Mouse (Mus musculus) midbrain, embryonic 10.5 days (tissue): Measurements from ENCODE around the gene Gm10719. TPM values are rescaled to one million over a fixed set of nuclear protein-coding genes. Genes with fewer than 3 reads are reported as not detected.
"Not testable (repeated sequence)": the region's sequence is repeated elsewhere in the genome, so short reads cannot be mapped to it uniquely, and the experiment has no call there.

Experiments
- DNase-seq: peaks from one replicate; pipeline ENCODE4 v3.0.0-alpha.2; 2017; ENCODE audit warnings: low spot score
- H3K27ac ChIP-seq: fragments of 300-500 bp; sonication (generic); replicated peaks from 2 replicates; pipeline ENCODE4 v1.5.1; 2016; ENCODE audit warnings: mild to moderate bottlenecking
- H3K27me3 ChIP-seq: fragments of 300-500 bp; sonication (generic); 2 replicates; pipeline ENCODE4 v1.6.1; 2016; ENCODE audit warnings: low read depth, mild to moderate bottlenecking; ENCODE audit not compliant: poor library complexity, severe bottlenecking
- H3K36me3 ChIP-seq: fragments of 300-500 bp; sonication (generic); 2 replicates; pipeline ENCODE4 v1.6.1; 2016; ENCODE audit warnings: mild to moderate bottlenecking, moderate library complexity
- H3K4me1 ChIP-seq: fragments of 300-500 bp; sonication (generic); 2 replicates; pipeline ENCODE4 v1.6.1; 2016
- H3K4me3 ChIP-seq: fragments of 300-500 bp; sonication (generic); 2 replicates; pipeline ENCODE4 v1.5.1; 2016; ENCODE audit warnings: mild to moderate bottlenecking, moderate library complexity
- H3K9me3 ChIP-seq: fragments of 300-500 bp; sonication (generic); replicated peaks from 2 replicates; pipeline ENCODE4 v1.6.1; 2016; ENCODE audit warnings: mild to moderate bottlenecking
- WGBS: fragments of 180-500 bp; shearing (Covaris S2); methylation state at CpG from one replicate; pipeline ENCODE4 v1.1.7; 2016; 5-methylcytosine and 5-hydroxymethylcytosine counted together
- microRNA-seq: library from miRNA; unstranded; fragments of <30 nt; microRNA quantifications from one replicate; pipeline ENCODE4, GENCODE M21; 2017
- polyA plus RNA-seq: library from polyadenylated mRNA; unstranded; fragments of >200 nt; fragmentation: Nextera tagmentation; extraction: Ambion mirVana; gene quantifications from 2 replicates; pipeline ENCODE4 v1.2.1, GENCODE M21; 2016

The Gm10719 gene
- polyA plus RNA-seq, 1 experiment from 2014 or later, result not detected

- H3K36me3 ChIP-seq, H3K4me1 ChIP-seq, H3K27me3 ChIP-seq, H3K9me3 ChIP-seq, H3K27ac ChIP-seq, H3K4me3 ChIP-seq: not testable (repeated sequence)
- WGBS, result 60% methylated on average over 2 of the region's 10 CpGs
- peak; percentile 95 for DNase-seq
Measured at GRCm38 (mm10) chr9:3030677-3031318, 13.6 kb downstream of the Gm10719 start.

- not testable (repeated sequence) for H3K36me3 ChIP-seq, H3K4me3 ChIP-seq, H3K27ac ChIP-seq, H3K9me3 ChIP-seq, H3K4me1 ChIP-seq, H3K27me3 ChIP-seq, DNase-seq
- WGBS, result 87% methylated on average over 1 of the region's 8 CpGs
Measured at GRCm38 (mm10) chr9:3034299-3034698, 17.1 kb downstream of the Gm10719 start, which contains the start of gene Gm17535. TSS of gene Gm17535 (plus strand) at chr9:3034599.

GRCm38 (mm10) chr9:3036577-3036976 lies 19.4 kb downstream of the Gm10719 start, which contains the start of gene Gm10715:
TSS of gene Gm10715 (plus strand) at chr9:3036877.
- not testable (repeated sequence) for H3K4me3 ChIP-seq, H3K27me3 ChIP-seq, DNase-seq, H3K36me3 ChIP-seq, H3K9me3 ChIP-seq, H3K4me1 ChIP-seq, H3K27ac ChIP-seq
- 84% methylated on average over 8 of the region's 8 CpGs for WGBS

- H3K9me3 ChIP-seq, result peaks cover 19% of the 10 kb centered on the region
- not testable (repeated sequence) for DNase-seq
Measured at GRCm38 (mm10) chr9:3038161-3038560, 21.0 kb downstream of the Gm10719 start.

More at GRCm38 (mm10) chr9:3038161-3038560, 21.0 kb downstream of the Gm10719 start:
- H3K27me3 ChIP-seq, H3K27ac ChIP-seq, H3K36me3 ChIP-seq, H3K4me3 ChIP-seq, H3K4me1 ChIP-seq: not testable (repeated sequence)
- WGBS, result 60% methylated on average over 4 of the region's 4 CpGs

Small RNA genes lying within 50 kb of the gene (microRNA-seq; reads per million reads assigned to microRNA genes)
- not detected for gene Mir101c

Other genes starting within 250 kb of the Gm10719 start
- not detected in 2 replicates for gene Gm10722, start 16.5 kb upstream of the Gm10719 start, polyA plus RNA-seq
- gene Gm11168, start 14.1 kb upstream of the Gm10719 start, polyA plus RNA-seq, result not detected in 2 replicates
- not detected in 2 replicates for gene Gm10721, start 4.3 kb upstream of the Gm10719 start, polyA plus RNA-seq
- not detected in 2 replicates for gene Gm10720, start 1.8 kb upstream of the Gm10719 start, polyA plus RNA-seq
- not detected in 2 replicates for gene Gm10718, start 6.1 kb downstream of the Gm10719 start, polyA plus RNA-seq
- gene Gm10717, start 8.0 kb downstream of the Gm10719 start, polyA plus RNA-seq, result 0.40 TPM in 1 of 2 replicates, not detected in the other
- not detected in 2 replicates for gene Gm17535, start 17.2 kb downstream of the Gm10719 start, polyA plus RNA-seq
- not detected in 2 replicates for gene Gm10715, start 19.5 kb downstream of the Gm10719 start, polyA plus RNA-seq